Mouse (Mus musculus) neural tube, postnatal 0 days (tissue): ENCODE results near the gene Itgav. TPM values are rescaled to one million over a fixed set of nuclear protein-coding genes. Genes with fewer than 3 reads are reported as not detected.

Experiments used
- polyA plus RNA-seq: library from polyadenylated mRNA; unstranded; fragments of >200 nt; fragmentation: Nextera tagmentation; extraction: Ambion mirVana; gene quantifications from 2 replicates; pipeline ENCODE4 v1.2.1, GENCODE M21; 2015

Gene Itgav
- 37.8 and 40.8 TPM in 2 replicates for polyA plus RNA-seq

DNA sequence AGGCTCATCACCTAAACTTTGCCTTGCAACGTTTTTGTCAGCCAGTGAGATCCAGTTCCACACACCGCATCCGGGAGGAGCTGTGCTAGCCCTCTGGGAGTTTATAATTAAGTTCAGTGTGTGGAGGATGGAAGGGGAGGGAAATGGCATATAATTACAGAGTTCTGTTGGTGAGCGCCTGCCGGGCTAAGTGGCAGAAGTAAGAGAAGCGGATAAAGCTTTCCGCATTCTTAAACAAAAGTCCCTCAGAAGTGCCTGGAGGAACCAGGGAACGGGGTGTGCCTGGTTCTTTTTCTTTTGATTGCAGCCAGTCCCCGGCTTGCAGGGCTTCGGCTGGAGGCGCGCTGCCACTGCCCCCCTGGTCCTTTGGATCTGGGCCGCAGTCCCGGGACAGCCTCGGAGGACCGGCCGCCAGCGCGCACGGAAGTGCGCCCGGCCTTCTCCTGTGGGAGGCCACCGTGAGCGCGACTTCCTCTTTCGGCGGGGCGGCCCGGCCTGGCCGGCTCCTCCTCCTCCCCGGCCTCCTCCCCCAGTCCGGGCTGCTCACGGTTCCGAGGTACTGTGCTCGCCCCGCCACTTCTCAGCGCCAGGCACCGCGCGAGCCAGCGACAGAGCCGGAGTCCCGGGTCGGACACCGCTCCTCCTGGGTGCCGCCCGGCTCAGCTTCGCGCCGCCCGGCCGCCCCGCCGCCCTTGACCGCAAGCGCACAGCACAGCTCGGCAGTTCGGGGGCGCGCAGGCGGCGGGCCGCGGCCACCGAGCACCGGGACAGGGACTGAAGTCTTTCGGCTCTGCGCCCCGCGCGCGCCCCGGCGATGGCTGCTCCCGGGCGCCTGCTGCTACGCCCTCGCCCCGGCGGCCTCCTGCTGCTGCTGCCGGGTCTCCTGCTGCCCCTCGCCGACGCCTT, at the start of gene Itgav:
Itgav (plus strand) TSS at position 477 of the 906 bp plus-strand sequence.

GRCm38 (mm10) chr2:83812483-83813272, 88.5 kb downstream of the Itgav start, which contains the start of gene Fam171b:
Fam171b (plus strand) TSS chr2:83812636.

Other genes with a start within 250 kb of the Itgav start
- 176 and 203 TPM in 2 replicates for gene Zc3h15, start 80.0 kb upstream of the Itgav start, polyA plus RNA-seq
- 75.7 and 78.6 TPM in 2 replicates for gene Fam171b, start 88.2 kb downstream of the Itgav start, polyA plus RNA-seq
- not detected in 2 replicates for gene Zswim2, start 216.8 kb downstream of the Itgav start, polyA plus RNA-seq
- not detected in 2 replicates for gene Gm13698, start 231.3 kb downstream of the Itgav start, polyA plus RNA-seq
- not detected in 2 replicates for gene Gm13693, start 237.1 kb downstream of the Itgav start, polyA plus RNA-seq
- not detected in 2 replicates for gene Gm13695, start 242.9 kb downstream of the Itgav start, polyA plus RNA-seq
- gene Gm13696, start 248.7 kb downstream of the Itgav start, polyA plus RNA-seq = not detected in 2 replicates